Mouse (Mus musculus) liver, embryonic 14.5 days (tissue): ENCODE data around the gene Ap3b1. TPM values are rescaled to one million over a fixed set of nuclear protein-coding genes. Genes with fewer than 3 reads are reported as not detected.

Experiments used
- ATAC-seq: fragments of 200-750 bp; cut with Nextera tagmentation; 2 replicates; pipeline ENCODE4 v1.8.0; 2017; ENCODE audit warnings: moderate number of reproducible peaks, mild to moderate bottlenecking, moderate library complexity; ENCODE audit not compliant: insufficient read depth
- DNase-seq, 3 experiments: peaks; one replicate each; pipeline ENCODE4 v3.0.0-alpha.2; 2012 to 2013; ENCODE audit warnings: low read depth in 3 of 3, low spot score in 3 of 3
- H3K27ac ChIP-seq: fragments of 300-500 bp; sonication (generic); 2 replicates; pipeline ENCODE4 v1.5.1; 2014; ENCODE audit warnings: moderate library complexity, mild to moderate bottlenecking, control low read depth, inconsistent platforms
- H3K27me3 ChIP-seq: fragments of 300-500 bp; sonication (generic); 2 replicates; pipeline ENCODE4 v1.6.1; 2014; ENCODE audit warnings: mild to moderate bottlenecking, low read length, moderate library complexity; ENCODE audit not compliant: control insufficient read depth, insufficient read depth
- H3K36me3 ChIP-seq: fragments of 300-500 bp; sonication (generic); replicated peaks from 2 replicates; pipeline ENCODE4 v1.6.1; 2014; ENCODE audit warnings: low read depth; ENCODE audit not compliant: control insufficient read depth, insufficient read depth
- H3K4me1 ChIP-seq, 2 experiments: fragments of 200-500 bp in 1 of 2; fragments of 300-500 bp in 1 of 2; sonication (generic) in 1 of 2; replicated peaks; 2 replicates each; pipeline ENCODE4 v1.6.1; 2012 to 2014; ENCODE audit warnings: antibody characterized with exemption in 1 of 2, inconsistent platforms in 1 of 2, low read length in 1 of 2; ENCODE audit not compliant: control insufficient read depth in 2 of 2, insufficient read depth in 2 of 2
- H3K4me2 ChIP-seq: fragments of 300-500 bp; sonication (generic); 2 replicates; pipeline ENCODE4 v1.6.1; 2014; ENCODE audit warnings: low read depth, mild to moderate bottlenecking, control low read depth, moderate library complexity
- H3K4me3 ChIP-seq, 2 experiments: fragments of 200-500 bp in 1 of 2; fragments of 300-500 bp in 1 of 2; sonication (generic) in 1 of 2; 2 replicates each; pipeline ENCODE4 v1.5.1; 2012 to 2014; ENCODE audit warnings: low read depth in 2 of 2, low read length in 2 of 2, mild to moderate bottlenecking in 2 of 2, control low read depth in 1 of 2, inconsistent platforms in 1 of 2, moderate library complexity in 1 of 2; ENCODE audit not compliant: insufficient read depth in 1 of 2
- H3K9ac ChIP-seq: fragments of 300-500 bp; sonication (generic); replicated peaks from 2 replicates; pipeline ENCODE4 v1.6.1; 2014; ENCODE audit warnings: mild to moderate bottlenecking, control low read depth, moderate library complexity
- H3K9me3 ChIP-seq: fragments of 300-500 bp; sonication (generic); 2 replicates; pipeline ENCODE4 v1.6.1; 2016; ENCODE audit warnings: low read length, mixed read lengths; ENCODE audit not compliant: control insufficient read depth
- CTCF ChIP-seq: IDR thresholded peaks from 2 replicates; pipeline ENCODE4 v1.5.1; 2016; ENCODE audit warnings: antibody characterized with exemption, low read depth, control low read depth
- EP300 ChIP-seq: IDR thresholded peaks from 2 replicates; pipeline ENCODE4 v1.6.1; 2016; ENCODE audit warnings: antibody characterized with exemption, low read depth
- WGBS: fragments of 180-500 bp; shearing (Covaris S2); extraction: QIAGEN DNeasy Blood & Tissue Kit; methylation state at CpG from one replicate; pipeline ENCODE4 v1.1.7; 2014; ENCODE audit not compliant: insufficient replicate concordance; 5-methylcytosine and 5-hydroxymethylcytosine counted together
- polyA plus RNA-seq, 2 experiments: library from polyadenylated mRNA; depleted of rRNA in 1 of 2; stranded (reverse) in 1 of 2; unstranded in 1 of 2; fragments of >200 nt; fragmentation: Nextera tagmentation in 1 of 2; extraction: Ambion mirVana in 1 of 2; gene quantifications; 2 replicates each; pipeline versions ENCODE4 v1.2.1 to v1.2.3; 2012 to 2014

Gene Ap3b1
- polyA plus RNA-seq, 2 experiments = 16.1 to 16.8 TPM

GRCm38 (mm10) chr13:94429567-94429966, 70.8 kb downstream of the Ap3b1 start:
- WGBS = 63% methylated on average over 2 of the region's 2 CpGs
- ATAC-seq = no peak
- no peaks in the 10 kb centered on the region for H3K9me3 ChIP-seq
- H3K36me3 ChIP-seq = no peaks in the 10 kb centered on the region
- no peaks in the 10 kb centered on the region for H3K27me3 ChIP-seq
- no peak overlapping the region for H3K27ac ChIP-seq
- H3K9ac ChIP-seq = no peak overlapping the region
- H3K4me1 ChIP-seq = no peaks in the 10 kb centered on the region
- H3K4me3 ChIP-seq = no peak overlapping the region
- TF ChIP-seq EP300 (no peak), CTCF (no peak)
- no peak for DNase-seq
- no peak overlapping the region for H3K4me2 ChIP-seq

- no peak for DNase-seq
- no peak overlapping the region for H3K4me3 ChIP-seq
- no peaks in the 10 kb centered on the region for H3K27me3 ChIP-seq
- TF ChIP-seq CTCF (no peak), EP300 (no peak)
- H3K27ac ChIP-seq = no peak overlapping the region
- H3K9me3 ChIP-seq = no peaks in the 10 kb centered on the region
- H3K36me3 ChIP-seq = no peaks in the 10 kb centered on the region; the same call in 1 of the 2 replicates
- ATAC-seq = no peak
- no peak overlapping the region for H3K9ac ChIP-seq
- 75% methylated on average over 5 of the region's 5 CpGs for WGBS
- H3K4me1 ChIP-seq = no peaks in the 10 kb centered on the region
- H3K4me2 ChIP-seq = no peak overlapping the region
Observed at GRCm38 (mm10) chr13:94439386-94439785, 80.6 kb downstream of the Ap3b1 start.

- 66% methylated on average over 4 of the region's 4 CpGs for WGBS
- ATAC-seq = no peak
- DNase-seq = no peak
- no peaks in the 10 kb centered on the region for H3K4me1 ChIP-seq
- no peaks in the 10 kb centered on the region for H3K9me3 ChIP-seq
- H3K4me2 ChIP-seq = no peak overlapping the region
- no peak overlapping the region for H3K4me3 ChIP-seq
- H3K27ac ChIP-seq = no peak overlapping the region
- TF ChIP-seq EP300 (no peak), CTCF (no peak)
- no peaks in the 10 kb centered on the region for H3K27me3 ChIP-seq
- H3K9ac ChIP-seq = no peak overlapping the region
- H3K36me3 ChIP-seq = no peaks in the 10 kb centered on the region; the same call in 1 of the 2 replicates
Observed at GRCm38 (mm10) chr13:94441199-94441598, 82.4 kb downstream of the Ap3b1 start.

- Histone ChIP-seq H3K9me3 (no peaks in the 10 kb centered on the region), H3K9ac (no peak overlapping the region), H3K36me3 (no peaks in the 10 kb centered on the region; the same call in 1 of the 2 replicates), H3K4me1 (no peaks in the 10 kb centered on the region), H3K4me2 (no peak overlapping the region), H3K27me3 (no peaks in the 10 kb centered on the region), H3K4me3 (no peak overlapping the region), H3K27ac (no peak overlapping the region)
- 56% methylated on average over 3 of the region's 3 CpGs for WGBS
- TF ChIP-seq CTCF (no peak), EP300 (no peak)
- DNase-seq = no peak
- no peak for ATAC-seq
Observed at GRCm38 (mm10) chr13:94443411-94443810, 84.7 kb downstream of the Ap3b1 start.

GRCm38 (mm10) chr13:94445103-94445502, 86.3 kb downstream of the Ap3b1 start:
- ATAC-seq (no peak), DNase-seq (no peak)
- Histone ChIP-seq H3K4me2 (no peak overlapping the region), H3K27me3 (no peaks in the 10 kb centered on the region), H3K9ac (no peak overlapping the region), H3K9me3 (no peaks in the 10 kb centered on the region), H3K27ac (no peak overlapping the region), H3K36me3 (peaks cover 3% of the 10 kb centered on the region), H3K4me3 (no peak overlapping the region), H3K4me1 (no peaks in the 10 kb centered on the region)
- no peak for TF ChIP-seq EP300
- TF ChIP-seq CTCF = no peak
- 72% methylated on average over 5 of the region's 5 CpGs for WGBS
